Mouse (Mus musculus) gastrocnemius, postnatal 14 days (tissue): ENCODE measurements around the gene Magi2. TPM values are rescaled to one million over a fixed set of nuclear protein-coding genes. Genes with fewer than 3 reads are reported as not detected.
A peak's percentile ranks its signal among the peaks of the same experiment; 100 is the strongest.

Experiments used
- DNase-seq: peaks from one replicate; pipeline ENCODE4 v3.0.0; 2021; ENCODE audit warnings: mixed read lengths
- intact Hi-C: fragments of 180-260 bp; cut with DNase I; formaldehyde crosslinking; loops from one replicate; pipeline ENCODE4 v1.15.1; 2025; ENCODE audit warnings: low total_unique reads
- total RNA-seq, 2 experiments: library from RNA; stranded (reverse); gene quantifications; 2 replicates each; pipeline ENCODE4 v1.2.3; 2021

Magi2 gene
- total RNA-seq, 2 experiments from 2014 or later = 2.1 to 3.6 TPM

GRCm38 (mm10) chr5:20417348-20417747 lies 1190.5 kb downstream of the Magi2 start:
- intact Hi-C loops = no loop called here
- no peak for DNase-seq

GRCm38 (mm10) chr5:20432148-20432813 lies 1205.4 kb downstream of the Magi2 start:
- intact Hi-C loops = no loop called here
- no peak for DNase-seq

DNA sequence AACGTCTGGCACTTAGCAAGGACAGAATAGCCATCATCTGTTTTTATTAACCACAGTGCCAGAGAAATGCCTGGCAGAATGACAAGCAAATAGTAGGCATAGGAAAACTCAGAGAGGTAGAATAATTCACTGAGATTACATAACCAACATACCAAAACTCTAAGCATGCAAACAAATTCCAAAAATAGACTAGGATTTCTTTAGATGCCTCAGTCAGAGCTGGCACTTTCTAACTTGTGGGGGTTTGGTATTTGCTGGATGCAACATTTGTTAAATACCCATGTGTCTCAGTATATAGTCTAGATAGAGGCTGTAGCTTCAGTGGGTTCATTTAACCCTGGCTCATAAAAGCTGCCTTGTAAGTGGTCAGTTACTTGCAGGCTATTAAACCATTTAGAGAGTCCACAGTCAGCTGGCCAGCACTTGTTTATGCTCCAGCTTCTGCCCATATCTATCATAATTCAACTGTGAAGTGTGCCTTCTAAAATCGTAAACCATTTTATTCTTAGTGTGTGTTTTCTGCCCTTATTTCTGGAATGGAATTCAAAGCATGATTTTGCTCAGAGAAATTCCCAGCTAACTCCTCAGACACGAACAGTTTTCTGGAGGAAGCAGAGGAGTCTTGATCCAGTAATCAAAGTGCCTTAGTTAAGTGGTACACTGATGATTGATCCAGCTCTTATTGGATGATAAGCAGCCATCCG lies 1219.8 kb downstream of the Magi2 start:
- no peak for DNase-seq
- intact Hi-C loops = no loop called here

DNA sequence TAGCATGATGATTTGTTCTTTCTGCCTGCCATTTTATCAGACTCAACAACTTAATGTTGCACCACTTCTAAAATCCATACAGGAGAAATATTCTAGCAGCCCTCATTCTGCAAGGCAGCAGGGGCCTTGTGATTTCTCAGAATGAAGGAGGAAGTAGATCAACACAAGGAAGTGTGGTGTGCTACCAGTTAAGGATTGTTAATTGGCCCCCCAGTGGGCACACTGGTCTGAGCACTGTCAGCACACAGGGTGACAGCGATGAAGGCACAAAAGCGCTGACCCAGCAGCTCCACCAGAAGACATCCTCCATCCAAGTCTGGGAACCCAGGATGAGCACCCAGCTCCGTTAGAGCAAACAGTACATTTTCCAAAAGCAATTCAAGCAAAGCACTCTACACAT lies 1229.3 kb downstream of the Magi2 start:
- DNase-seq = no peak
- intact Hi-C loops = no loop called here

DNA sequence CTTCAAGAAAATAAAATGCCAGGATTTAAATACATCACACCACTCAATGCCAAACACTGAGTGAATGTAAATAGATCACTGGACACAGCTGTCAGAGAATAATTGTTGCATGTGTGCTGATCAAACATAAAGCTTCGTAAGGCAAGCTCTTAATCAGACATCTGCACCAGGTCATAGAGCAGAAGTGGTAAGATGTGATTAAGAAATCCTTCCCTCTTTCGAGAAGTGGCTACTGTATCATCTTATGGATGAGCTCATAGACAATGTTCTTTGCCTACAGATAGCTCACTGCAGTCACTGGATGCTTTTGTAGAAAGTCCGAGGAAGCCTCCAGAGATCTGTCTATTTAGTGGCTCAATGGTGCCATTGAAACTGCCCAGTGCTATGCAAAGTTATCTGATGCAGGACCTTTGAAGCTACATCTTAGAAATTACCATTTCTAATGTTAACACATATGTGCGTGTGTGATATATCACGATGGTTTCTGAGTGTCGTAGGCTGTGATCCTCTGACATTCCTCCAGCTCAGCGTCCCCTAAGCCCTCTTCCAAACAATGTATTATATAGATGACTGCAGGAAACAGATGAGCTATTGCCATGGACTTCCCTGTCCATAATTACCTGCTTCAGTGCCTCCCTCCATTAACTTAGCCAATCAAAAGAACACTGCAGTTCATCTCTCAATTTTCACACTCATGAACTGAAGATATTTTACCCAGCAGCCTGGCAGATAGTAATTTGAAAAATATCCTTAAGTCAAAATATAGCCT lies 1231.1 kb downstream of the Magi2 start:
- intact Hi-C loops = no loop called here

GRCm38 (mm10) chr5:20461709-20462108 lies 1234.9 kb downstream of the Magi2 start:
- no peak for DNase-seq
- intact Hi-C loops = no loop called here

More for the DNA sequence above, 1231.1 kb downstream of the Magi2 start:
- no peak for DNase-seq

DNA sequence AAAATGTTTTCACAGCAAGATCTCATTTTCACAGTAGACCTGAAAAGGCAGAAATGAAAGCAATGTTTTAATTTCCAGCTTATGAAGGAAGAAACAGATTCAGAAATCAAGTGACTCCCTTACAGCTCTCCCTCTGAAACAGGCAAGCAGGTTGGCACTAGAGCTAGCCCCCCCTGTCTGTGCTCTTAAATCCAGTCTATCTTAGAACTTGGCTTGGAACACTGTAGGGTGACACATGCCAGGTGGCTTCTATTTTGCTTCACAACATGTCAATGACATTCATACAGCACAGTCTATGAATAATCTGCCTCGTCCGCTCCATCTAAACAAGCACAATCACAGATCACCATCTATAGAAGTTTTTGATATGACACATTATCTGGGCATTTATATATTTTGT lies 1235.5 kb downstream of the Magi2 start:
- intact Hi-C loops = no loop called here
- DNase-seq = no peak

DNA sequence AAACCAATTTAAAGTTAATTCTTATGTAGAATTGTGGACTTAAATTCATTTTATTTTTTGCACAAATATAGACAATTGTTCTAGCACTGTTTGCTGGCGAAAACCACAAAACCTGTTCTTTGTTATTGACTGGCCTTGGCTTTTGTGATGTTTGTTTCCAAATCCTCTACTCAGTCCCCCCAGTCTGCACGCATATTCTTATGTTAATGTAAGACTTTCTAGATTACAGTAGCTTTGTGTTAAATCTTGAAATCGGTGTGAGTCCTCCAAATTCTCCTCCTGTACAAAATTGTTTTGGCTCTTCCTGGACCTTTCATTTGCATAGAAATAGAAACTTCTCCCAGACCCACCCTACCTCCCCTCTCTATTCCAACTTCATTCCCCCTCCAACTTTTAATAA lies 1242.9 kb downstream of the Magi2 start:
- DNase-seq = no peak
- intact Hi-C loops = no loop called here

- DNase-seq = peak; percentile 21
- intact Hi-C loops = no loop called here
Observed at GRCm38 (mm10) chr5:20470466-20470865, 1243.6 kb downstream of the Magi2 start.

DNA sequence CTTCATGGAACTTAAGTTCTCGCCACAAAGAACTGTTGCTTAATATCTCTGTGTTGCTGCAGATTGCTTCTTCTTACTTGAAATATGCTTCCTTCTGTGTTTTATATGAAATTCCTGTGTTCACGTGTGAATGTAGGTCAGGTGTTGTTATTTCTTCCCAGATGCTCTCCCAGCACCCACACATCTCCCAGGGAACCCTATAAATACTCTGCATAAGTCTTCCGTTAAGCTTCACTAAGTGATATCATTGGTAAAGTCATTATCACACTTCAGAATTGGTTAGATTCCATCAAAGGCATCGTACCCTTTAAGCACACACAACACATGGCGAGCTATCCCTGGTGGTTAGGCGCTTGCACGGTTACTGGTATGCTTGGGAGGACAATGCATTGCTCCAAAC lies 1257.7 kb downstream of the Magi2 start:
- DNase-seq = no peak
- intact Hi-C loops = no loop called here

DNA sequence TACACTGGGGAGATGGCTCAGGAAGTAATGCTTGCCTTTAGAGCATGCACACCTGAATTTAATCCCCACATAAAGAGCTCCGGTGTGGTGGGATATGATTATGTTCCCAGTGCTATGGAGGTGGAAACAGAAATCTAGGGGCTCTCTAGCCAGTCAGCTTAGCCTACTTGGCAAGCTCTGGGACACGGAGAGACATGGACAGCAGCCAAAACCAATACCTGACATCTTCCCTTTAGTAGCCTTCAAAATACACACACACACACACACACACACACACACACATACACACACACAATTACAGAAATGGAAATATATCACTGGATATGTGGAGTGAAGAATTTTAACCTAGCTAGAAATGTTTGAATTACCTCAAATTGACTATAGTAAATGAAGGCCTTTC lies 1265.1 kb downstream of the Magi2 start:
- intact Hi-C loops = no loop called here
- no peak for DNase-seq

GRCm38 (mm10) chr5:20492679-20493078 lies 1265.8 kb downstream of the Magi2 start:
- intact Hi-C loops = no loop called here

DNA sequence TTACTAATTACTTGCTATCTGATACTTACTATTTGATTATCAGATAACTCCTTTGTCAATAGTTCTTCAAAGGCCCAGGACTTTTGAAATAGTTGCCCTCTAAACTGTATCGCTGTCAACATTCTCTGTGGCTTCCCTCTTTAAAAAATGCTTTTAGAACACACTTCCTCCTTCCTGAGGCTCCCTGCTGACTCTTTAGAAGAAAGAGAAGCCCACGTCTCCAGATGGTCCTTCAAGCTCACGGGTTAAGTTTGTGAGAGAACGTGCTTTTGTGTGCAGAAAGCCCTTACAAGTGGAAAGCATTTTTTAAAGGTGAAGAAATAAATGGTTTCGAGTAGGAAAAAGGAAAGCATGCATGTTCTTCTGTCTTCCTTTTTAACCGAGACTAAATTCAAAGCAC lies 1267.2 kb downstream of the Magi2 start:
- intact Hi-C loops = no loop called here
- DNase-seq = no peak

More at GRCm38 (mm10) chr5:20492679-20493078, 1265.8 kb downstream of the Magi2 start:
- no peak for DNase-seq

DNA sequence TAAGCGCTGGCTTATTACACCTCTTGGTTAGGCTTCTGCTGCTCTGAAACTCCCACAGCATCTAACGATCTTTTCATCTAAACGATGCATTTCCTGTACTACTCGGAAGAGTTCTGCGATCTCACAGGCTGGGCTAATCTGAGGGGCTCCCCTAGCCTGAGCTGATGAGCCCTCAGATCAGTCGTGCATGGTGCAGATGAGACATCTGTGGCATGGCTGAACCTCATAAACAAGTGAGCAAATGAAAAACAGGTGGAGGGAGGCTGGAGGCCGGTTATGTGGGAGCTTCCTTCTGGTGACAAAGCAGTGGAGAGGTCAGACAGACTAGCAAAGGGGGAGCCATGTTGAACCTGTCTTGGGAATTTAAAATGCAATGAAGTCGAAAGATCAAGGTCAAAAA lies 1270.1 kb downstream of the Magi2 start:
- no peak for DNase-seq
- intact Hi-C loops = no loop called here

GRCm38 (mm10) chr5:20499031-20499600 lies 1272.3 kb downstream of the Magi2 start:
- intact Hi-C loops = no loop called here
- no peak for DNase-seq

GRCm38 (mm10) chr5:20508609-20509008 lies 1281.8 kb downstream of the Magi2 start:
- no peak for DNase-seq
- intact Hi-C loops = no loop called here

DNA sequence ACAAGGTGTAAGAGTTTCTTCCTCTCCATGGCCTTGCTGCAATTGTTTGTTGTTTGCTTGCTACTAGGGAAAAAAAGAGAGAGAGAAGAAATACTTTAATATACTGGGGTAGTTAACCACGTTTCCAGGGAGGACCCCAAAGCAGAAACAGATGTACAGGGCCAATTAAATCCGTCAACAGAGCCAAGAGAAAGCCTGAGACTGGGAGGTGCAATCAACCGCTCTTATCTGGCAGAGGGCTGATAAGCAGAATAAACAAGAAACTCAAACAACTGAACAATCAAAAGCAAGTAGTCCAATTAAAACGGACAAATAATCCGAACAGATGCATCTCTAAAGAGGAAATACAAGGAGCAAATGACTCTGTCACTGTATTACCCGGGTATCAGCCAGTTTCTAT lies 1282.8 kb downstream of the Magi2 start:
- DNase-seq = no peak
- intact Hi-C loops = no loop called here

DNA sequence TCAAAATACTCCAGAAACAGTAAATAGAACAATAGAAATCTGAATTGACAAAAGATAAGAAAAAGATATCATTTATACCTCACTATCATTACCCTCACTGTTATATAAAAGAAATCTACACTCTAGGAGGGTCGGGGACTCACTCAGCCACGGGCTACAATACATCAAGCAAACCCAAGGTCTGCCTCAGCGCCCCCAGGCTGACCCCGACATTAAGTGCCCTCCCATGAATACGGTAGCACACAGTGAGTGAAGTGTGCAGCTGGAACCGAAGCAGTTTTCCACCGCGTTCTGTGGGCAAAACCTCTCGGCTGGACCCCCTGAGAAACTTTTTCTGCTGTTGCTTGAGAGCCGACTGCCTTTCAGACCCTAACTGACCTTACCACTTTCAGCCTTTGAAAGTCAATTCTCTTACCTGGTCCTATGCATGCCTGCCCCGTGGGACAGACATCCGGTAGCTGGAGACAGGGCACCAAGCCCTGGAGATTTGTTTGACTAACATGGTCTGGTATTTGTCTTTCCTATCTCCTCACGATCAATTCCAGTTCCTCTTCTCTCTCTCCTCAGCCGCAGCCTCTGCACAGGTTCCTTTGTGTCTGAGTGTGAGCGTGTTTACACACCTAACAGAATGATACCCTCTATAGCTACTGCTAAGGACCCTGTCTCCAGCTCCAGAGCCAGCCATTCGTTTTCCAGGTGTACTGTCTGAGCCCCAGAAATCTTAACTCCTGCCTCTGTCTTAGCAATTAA lies 1285.7 kb downstream of the Magi2 start:
- intact Hi-C loops = no loop called here
- no peak for DNase-seq

DNA sequence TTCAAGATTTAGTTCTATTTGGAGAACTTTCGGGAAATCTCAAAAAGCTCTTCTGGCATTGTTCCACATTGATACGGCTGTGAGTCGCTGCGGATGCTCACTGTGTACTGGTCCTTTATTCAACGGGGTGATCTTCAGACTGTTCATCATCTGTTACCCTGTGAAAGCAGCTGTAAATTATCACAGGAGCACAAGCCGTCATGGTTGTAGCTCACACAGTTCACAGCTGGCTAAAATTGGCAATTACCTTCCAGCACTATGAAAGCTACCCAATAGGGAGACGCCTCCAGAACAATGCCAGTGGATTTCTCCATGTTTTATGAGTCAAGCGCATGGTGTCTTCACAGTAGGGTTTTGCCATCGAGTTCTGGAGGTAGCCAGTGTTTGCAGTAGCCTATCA lies 1294.8 kb downstream of the Magi2 start:
- intact Hi-C loops = no loop called here
- no peak for DNase-seq

DNA sequence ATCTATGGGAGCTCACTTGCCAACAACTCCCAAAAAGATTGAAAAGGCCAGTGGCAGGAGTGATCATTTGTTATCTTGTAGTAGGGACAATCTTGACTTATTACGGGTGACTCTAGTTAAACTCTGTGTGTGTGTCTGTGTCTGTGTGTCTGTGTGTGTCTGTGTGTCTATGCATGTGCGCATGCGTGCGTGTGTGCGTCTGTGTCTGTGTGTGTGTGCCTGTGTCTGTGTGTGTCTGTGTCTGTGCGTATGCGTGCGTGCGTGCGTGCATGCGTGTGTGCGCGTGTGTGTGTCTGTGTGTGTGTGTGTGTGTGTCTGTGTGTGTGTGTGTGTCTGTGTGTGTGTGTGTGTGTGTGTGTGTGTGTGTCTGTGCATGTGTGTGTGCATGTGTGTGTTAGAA lies 1295.2 kb downstream of the Magi2 start:
- intact Hi-C loops = no loop called here

More for the DNA sequence above, 1295.2 kb downstream of the Magi2 start:
- DNase-seq = no peak
